Mouse (Mus musculus) activated CD4-positive, CD25-positive, alpha-beta regulatory T cell, adult 4 months (primary cell): ENCODE measurements around the gene Syngr3. TPM values are rescaled to one million over a fixed set of nuclear protein-coding genes. Genes with fewer than 3 reads are reported as not detected.

Experiments used
- ATAC-seq: one replicate; pipeline ENCODE4 v1.8.0; 2017
- polyA plus RNA-seq, 2 experiments: library from polyadenylated mRNA; unstranded; fragments of 100-300 nt; shearing (Covaris generic); gene quantifications; one replicate each; pipeline ENCODE4 v1.2.1; 2017

Syngr3 gene
- polyA plus RNA-seq, 2 experiments from 2014 or later = 0.43 to 1.2 TPM

- ATAC-seq = no peak
Measured at GRCm38 (mm10) chr17:24644030-24644715, 45.6 kb downstream of the Syngr3 start.

DNA sequence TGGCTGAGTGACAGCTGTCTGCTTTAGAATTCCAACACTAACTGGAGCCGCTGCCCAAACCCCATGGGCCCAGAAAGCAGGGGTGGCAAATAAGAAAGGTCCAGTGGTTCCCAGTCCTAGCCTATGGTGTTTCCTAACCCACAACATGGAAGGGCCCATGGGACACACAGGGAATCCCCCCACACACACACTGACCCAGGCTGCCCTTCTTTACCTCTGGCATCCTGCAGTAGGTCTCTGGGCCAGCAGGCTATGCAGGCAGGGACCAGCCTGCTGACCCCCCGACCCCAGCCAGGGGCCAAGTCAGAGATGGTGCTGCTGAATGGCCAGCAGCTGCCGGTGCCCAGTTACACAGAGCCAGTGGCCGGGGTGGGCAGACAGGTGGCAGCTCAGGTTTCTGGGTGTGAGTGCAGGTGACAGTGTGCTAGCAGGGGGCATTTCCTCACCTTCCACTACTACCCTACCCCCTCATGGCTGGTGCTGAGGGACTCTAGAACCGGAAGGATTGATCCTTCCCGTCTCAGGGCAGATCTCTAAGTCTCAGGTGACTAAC, 46.9 kb downstream of the Syngr3 start:
- ATAC-seq = no peak

- no peak for ATAC-seq
Measured at GRCm38 (mm10) chr17:24641944-24642343, 47.8 kb downstream of the Syngr3 start.

DNA sequence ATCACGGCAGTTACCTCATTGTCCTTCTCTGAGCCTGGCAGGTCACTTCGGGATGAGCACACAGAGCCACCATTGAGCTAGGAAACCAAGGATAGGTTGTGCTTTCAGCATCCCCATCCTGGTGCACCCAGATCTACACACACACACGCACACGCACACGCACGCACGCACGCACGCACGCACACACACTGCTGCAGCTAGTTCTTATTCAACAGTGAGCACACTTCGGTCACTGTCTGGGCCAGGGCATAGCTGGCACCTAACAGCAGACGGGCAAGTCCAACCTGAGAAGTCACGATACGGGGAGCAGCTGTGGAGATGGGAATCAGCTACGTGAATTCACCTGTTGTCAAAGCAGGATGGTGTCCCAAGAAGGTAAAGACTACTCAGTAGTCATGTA, 49.2 kb downstream of the Syngr3 start:
- no peak for ATAC-seq

GRCm38 (mm10) chr17:24640119-24640518, 49.6 kb downstream of the Syngr3 start:
- no peak for ATAC-seq

- no peak for ATAC-seq
Measured at GRCm38 (mm10) chr17:24639571-24639988, 50.2 kb downstream of the Syngr3 start.

DNA sequence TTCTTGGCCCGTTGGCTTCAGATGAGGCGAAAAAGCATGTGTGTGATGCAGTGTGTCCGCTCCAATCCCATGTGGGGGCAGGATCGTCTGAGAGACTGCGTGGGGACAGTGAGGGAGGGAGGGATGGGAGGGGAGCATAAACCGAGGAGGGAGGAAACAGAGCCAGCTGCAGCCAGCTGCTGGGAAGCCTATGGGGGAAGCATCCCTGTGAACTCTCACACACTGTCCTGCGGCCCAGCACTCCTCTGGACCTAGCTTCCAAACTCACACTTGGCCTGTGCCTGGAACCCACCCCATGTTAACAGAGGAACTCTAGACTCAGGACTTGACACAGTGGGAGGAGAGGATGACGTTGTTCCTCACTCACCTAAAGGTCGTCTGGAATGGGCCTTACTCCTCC, 50.9 kb downstream of the Syngr3 start:
- ATAC-seq = no peak

GRCm38 (mm10) chr17:24638214-24638613, 51.5 kb downstream of the Syngr3 start:
- ATAC-seq = no peak

DNA sequence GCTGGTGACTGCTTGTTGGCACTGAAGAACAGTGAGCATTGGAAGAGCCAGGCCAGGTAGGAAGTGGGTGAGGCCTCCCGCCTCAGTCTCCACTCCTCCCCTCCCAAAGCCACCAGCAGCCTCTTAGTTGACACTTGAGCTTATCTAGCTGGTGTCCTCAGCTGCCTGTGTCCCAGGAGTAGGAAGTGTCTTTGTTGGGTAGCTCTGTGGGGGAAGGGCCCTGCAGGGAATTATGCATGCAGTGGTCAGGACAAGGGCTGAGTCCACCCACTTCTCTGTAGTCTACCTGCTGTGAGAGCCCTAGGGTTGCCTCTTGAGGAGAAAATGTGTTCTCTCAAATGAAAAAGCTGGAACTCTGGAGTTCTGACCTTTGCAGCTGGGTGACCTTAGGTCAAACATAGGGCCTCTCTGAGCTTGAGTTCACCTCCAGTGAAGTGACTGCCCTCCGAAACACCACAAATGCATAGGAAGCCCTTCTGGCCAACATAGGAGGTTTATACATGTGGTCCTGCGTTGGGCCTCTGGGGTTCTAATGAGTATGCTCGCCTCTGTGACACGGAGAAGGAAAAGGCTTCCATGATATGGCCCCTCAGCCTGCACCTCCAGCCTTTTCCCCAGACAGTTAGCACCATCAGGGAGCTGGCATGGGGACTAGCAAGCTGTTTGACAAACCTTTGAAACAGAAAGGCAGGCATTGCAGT, 52.8 kb downstream of the Syngr3 start:
- ATAC-seq = no peak

DNA sequence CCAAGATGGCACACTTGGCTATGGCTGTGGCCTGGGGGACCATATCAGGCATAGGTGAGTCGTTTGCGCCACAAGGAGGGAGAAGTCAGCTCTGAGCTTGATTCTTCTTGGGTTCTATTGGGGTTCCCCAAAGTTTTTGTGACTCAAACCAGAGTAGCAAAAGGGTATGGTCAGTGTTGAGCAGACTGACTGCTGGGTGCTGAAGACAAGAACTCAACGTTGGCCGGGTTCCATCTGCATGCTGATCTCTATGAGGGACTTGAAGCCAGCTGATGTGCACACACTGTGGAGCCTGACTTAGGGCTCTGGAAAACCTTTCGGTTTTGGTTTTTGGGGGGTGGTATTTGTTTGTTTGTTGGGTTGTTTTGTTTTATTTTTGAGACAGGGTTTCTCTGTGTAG, 54.1 kb downstream of the Syngr3 start:
- no peak for ATAC-seq

Other genes with a start within 250 kb of the Syngr3 start
- gene Dnase1l2, start 246.8 kb downstream of the Syngr3 start, polyA plus RNA-seq = 1 to 10 TPM; 1.9 to 3.6 TPM
- gene E4f1, start 219.6 kb downstream of the Syngr3 start, polyA plus RNA-seq = 10 to 100 TPM; 22.6 to 37.5 TPM
- gene Pgp, start 219.6 kb downstream of the Syngr3 start, polyA plus RNA-seq = 1 to 10 TPM; 3.3 to 6.2 TPM
- not detected for gene Bricd5, start 216.1 kb downstream of the Syngr3 start, polyA plus RNA-seq
- gene Mlst8, start 210.9 kb downstream of the Syngr3 start, polyA plus RNA-seq = 10 to 100 TPM; 12.6 to 15.3 TPM
- gene Caskin1, start 201.4 kb downstream of the Syngr3 start, polyA plus RNA-seq = under 1 TPM; 0.10 to 0.17 TPM
- 10 to 100 TPM; 35.0 to 58.7 TPM for gene Traf7, start 162.0 kb downstream of the Syngr3 start, polyA plus RNA-seq
- gene Rab26, start 155.7 kb downstream of the Syngr3 start, polyA plus RNA-seq = 1 to 10 TPM; 2.8 to 3.3 TPM
- 10 to 100 TPM; 11.5 to 15.4 TPM for gene Pkd1, start 140.1 kb downstream of the Syngr3 start, polyA plus RNA-seq
- gene Tsc2, start 57.3 kb downstream of the Syngr3 start, polyA plus RNA-seq = 10 to 100 TPM in 1 of 2 experiments, 1 to 10 TPM in 1; 9.8 to 24.1 TPM
- gene Nthl1, start 57.3 kb downstream of the Syngr3 start, polyA plus RNA-seq = 1 to 10 TPM; 2.1 to 2.6 TPM
- gene Slc9a3r2, start 39.6 kb downstream of the Syngr3 start, polyA plus RNA-seq = not detected
- gene Npw, start 31.5 kb downstream of the Syngr3 start, polyA plus RNA-seq = under 1 TPM in 1 of 2 experiments, not detected in 1; 0.66 TPM
- 1 to 10 TPM; 4.5 to 4.6 TPM for gene Zfp598, start 20.3 kb downstream of the Syngr3 start, polyA plus RNA-seq
- 10 to 100 TPM; 13.1 to 15.5 TPM for gene Gfer, start 6.2 kb upstream of the Syngr3 start, polyA plus RNA-seq
- gene Noxo1, start 6.3 kb upstream of the Syngr3 start, polyA plus RNA-seq = 1 to 10 TPM; 1.4 to 1.5 TPM
- 10 to 100 TPM; 23.6 to 46.2 TPM for gene Tbl3, start 17.7 kb upstream of the Syngr3 start, polyA plus RNA-seq
- gene Rnf151, start 28.1 kb upstream of the Syngr3 start, polyA plus RNA-seq = not detected
- 1,000 to 10,000 TPM in 1 of 2 experiments, 100 to 1,000 TPM in 1; 537 to 1,178 TPM for gene Rps2, start 28.2 kb upstream of the Syngr3 start, polyA plus RNA-seq
- 100 to 1,000 TPM; 226 to 265 TPM for gene Ndufb10, start 34.5 kb upstream of the Syngr3 start, polyA plus RNA-seq
- not detected for gene Rpl3l, start 37.9 kb upstream of the Syngr3 start, polyA plus RNA-seq
- 10 to 100 TPM; 33.5 to 39.9 TPM for gene Msrb1, start 46.7 kb upstream of the Syngr3 start, polyA plus RNA-seq
- not detected for gene Hs3st6, start 63.0 kb upstream of the Syngr3 start, polyA plus RNA-seq
- not detected for gene Meiob, start 114.3 kb upstream of the Syngr3 start, polyA plus RNA-seq
- gene Hagh, start 150.2 kb upstream of the Syngr3 start, polyA plus RNA-seq = 10 to 100 TPM; 23.4 to 28.1 TPM
- gene Fahd1, start 160.4 kb upstream of the Syngr3 start, polyA plus RNA-seq = 1 to 10 TPM; 1.1 to 2.9 TPM
- gene Igfals, start 176.0 kb upstream of the Syngr3 start, polyA plus RNA-seq = not detected
- gene Nubp2, start 196.4 kb upstream of the Syngr3 start, polyA plus RNA-seq = 100 to 1,000 TPM in 1 of 2 experiments, 10 to 100 TPM in 1; 88.6 to 103 TPM
- gene Spsb3, start 196.7 kb upstream of the Syngr3 start, polyA plus RNA-seq = 10 to 100 TPM; 38.5 to 50.9 TPM
- gene Eme2, start 205.1 kb upstream of the Syngr3 start, polyA plus RNA-seq = 10 to 100 TPM; 12.8 to 26.0 TPM
- 10 to 100 TPM; 77.7 to 87.5 TPM for gene Mrps34, start 205.2 kb upstream of the Syngr3 start, polyA plus RNA-seq
- 10 to 100 TPM; 51.5 to 53.2 TPM for gene Nme3, start 206.5 kb upstream of the Syngr3 start, polyA plus RNA-seq
- 10 to 100 TPM; 26.1 to 28.6 TPM for gene Mapk8ip3, start 247.0 kb upstream of the Syngr3 start, polyA plus RNA-seq